Mouse (Mus musculus) monocyte, adult 2 months (primary cell): Measurements from ENCODE around the gene Plbd2.

Experiments used
- DNase-seq, 2 experiments: peaks; one replicate each; pipeline ENCODE4 v3.0.0; 2022; ENCODE audit warnings: low spot score in 2 of 2, low read depth in 1 of 2

Plbd2 gene

GRCm38 (mm10) chr5:120476296-120476695 lies 27.1 kb downstream of the Plbd2 start, which contains the start of gene Sds:
Gene Sds, plus strand, starts transcription at chr5:120476526.
- DNase-seq: no peak

- no peak for DNase-seq
Observed at GRCm38 (mm10) chr5:120475861-120476260, 27.6 kb downstream of the Plbd2 start.

- DNase-seq: no peak
Observed at GRCm38 (mm10) chr5:120473361-120473760, 30.1 kb downstream of the Plbd2 start.

GRCm38 (mm10) chr5:120472770-120473169 lies 30.7 kb downstream of the Plbd2 start, which contains the start of gene Sdsl:
Gene Sdsl, minus strand, starts transcription at chr5:120472810.
- no peak for DNase-seq

GRCm38 (mm10) chr5:120471538-120471937 lies 31.9 kb downstream of the Plbd2 start:
- no peak for DNase-seq

- DNase-seq: no peak
Observed at GRCm38 (mm10) chr5:120468830-120469229, 34.6 kb downstream of the Plbd2 start.

GRCm38 (mm10) chr5:120468336-120468735 lies 35.1 kb downstream of the Plbd2 start:
- DNase-seq: no peak

GRCm38 (mm10) chr5:120467026-120467425 lies 36.4 kb downstream of the Plbd2 start:
- DNase-seq: no peak

- no peak for DNase-seq
Observed at GRCm38 (mm10) chr5:120465860-120466259, 37.6 kb downstream of the Plbd2 start.

GRCm38 (mm10) chr5:120465062-120465461 lies 38.4 kb downstream of the Plbd2 start:
- DNase-seq: peak in 1 of 2 experiments; percentile 29

- DNase-seq: no peak
Observed at GRCm38 (mm10) chr5:120464321-120464720, 39.1 kb downstream of the Plbd2 start.

GRCm38 (mm10) chr5:120461902-120462301 lies 41.5 kb downstream of the Plbd2 start:
- no peak for DNase-seq

- DNase-seq: no peak
Observed at GRCm38 (mm10) chr5:120459133-120459532, 44.3 kb downstream of the Plbd2 start.

- DNase-seq: peak in 1 of 2 experiments; percentile 32
Observed at GRCm38 (mm10) chr5:120457628-120458027, 45.8 kb downstream of the Plbd2 start.

GRCm38 (mm10) chr5:120456841-120457554 lies 46.4 kb downstream of the Plbd2 start:
- DNase-seq: no peak

- DNase-seq: no peak
Observed at GRCm38 (mm10) chr5:120456253-120456652, 47.2 kb downstream of the Plbd2 start.

- DNase-seq: no peak
Observed at GRCm38 (mm10) chr5:120454756-120455337, 48.6 kb downstream of the Plbd2 start.

GRCm38 (mm10) chr5:120447305-120447704 lies 56.1 kb downstream of the Plbd2 start:
- no peak for DNase-seq

GRCm38 (mm10) chr5:120440733-120441132 lies 62.7 kb downstream of the Plbd2 start:
- DNase-seq: peak in 1 of 2 experiments; percentile 35

- DNase-seq: no peak
Observed at GRCm38 (mm10) chr5:120439887-120440670, 63.3 kb downstream of the Plbd2 start.

- no peak for DNase-seq
Observed at GRCm38 (mm10) chr5:120438991-120439710, 64.3 kb downstream of the Plbd2 start.
